Mouse (Mus musculus) brain, embryonic 18.5 days (tissue): Measurements from ENCODE around the gene Mob4.
A peak's percentile ranks its signal among the peaks of the same experiment; 100 is the strongest.
"Not testable (repeated sequence)": the region's sequence is repeated elsewhere in the genome, so short reads cannot be mapped to it uniquely, and the experiment has no call there.

Experiments
- DNase-seq: peaks from one replicate; pipeline ENCODE4 v3.0.0-alpha.2; 2012; ENCODE audit warnings: low read depth, low spot score

The Mob4 gene

DNA sequence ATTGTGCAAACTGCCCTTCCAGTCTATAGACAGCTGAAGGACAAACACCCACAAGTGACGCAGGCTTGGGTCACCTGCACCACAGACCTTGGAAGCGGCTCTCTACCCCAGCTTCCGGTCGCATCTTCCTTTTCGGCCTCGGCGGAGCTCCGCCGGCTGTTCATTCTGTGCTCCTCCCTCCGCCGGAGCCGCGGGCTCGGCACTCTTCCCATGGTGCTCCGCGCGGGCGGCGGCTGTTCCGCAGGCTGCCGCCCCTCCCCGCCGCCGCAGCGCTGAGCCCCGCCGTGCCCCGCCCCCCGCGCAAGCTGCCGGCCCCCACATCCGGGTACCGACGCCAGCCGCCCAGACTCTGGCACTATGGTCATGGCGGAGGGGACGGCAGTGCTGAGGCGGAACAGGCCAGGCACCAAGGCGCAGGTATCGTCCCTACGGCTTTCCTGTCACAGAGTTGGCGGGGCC, at the start of gene Mob4:
Mob4 (plus strand) TSS at position 289 of the 459 bp plus-strand sequence.
- peak; percentile 84 for DNase-seq

DNA sequence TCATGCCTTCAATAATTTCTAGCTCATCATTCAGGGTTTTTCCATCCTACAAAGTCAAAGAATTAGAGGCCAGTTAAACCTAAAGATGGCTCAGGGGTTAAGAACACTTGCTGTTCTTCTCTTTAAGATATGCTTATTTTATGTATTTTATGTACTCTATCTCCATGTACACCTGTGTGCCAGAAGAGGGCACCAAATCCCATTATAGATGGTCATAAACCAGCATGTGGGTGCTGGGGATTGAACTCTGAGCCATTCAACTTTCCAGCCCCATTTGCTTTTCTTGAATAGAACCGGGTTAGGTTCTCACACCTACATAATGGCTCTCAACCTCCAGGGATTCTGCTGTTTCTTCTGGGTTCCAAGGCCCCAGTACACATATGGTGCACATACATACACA, 48.9 kb upstream of the Mob4 start:
- DNase-seq = no peak

DNA sequence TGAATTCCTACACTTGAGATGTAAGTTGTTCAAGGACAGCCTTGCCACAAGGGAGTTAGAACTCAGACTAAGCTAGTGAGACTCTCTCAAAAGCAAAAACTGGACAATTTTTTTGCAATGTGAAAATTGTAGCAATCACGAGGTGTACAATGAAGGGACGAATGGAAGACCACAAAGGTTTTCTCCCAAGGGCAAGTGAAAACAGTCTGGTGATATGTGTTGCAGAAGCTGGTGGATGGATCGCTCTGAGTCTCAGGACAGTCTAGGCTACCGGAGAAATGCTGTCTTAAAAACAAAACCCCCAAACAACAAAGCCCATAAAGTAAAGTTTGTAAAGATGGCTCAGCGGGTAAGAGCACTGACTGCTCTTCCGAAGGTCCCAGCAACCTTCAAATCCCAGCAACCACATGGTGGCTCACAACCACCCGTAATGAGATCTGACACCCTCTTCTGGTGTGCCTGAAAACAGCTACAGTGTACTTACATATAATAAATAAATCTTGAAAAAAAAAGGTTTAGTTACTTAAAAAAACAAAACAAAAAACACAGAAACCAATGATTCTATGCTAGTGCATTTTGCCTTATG, 45.2 kb upstream of the Mob4 start:
- no peak for DNase-seq

DNA sequence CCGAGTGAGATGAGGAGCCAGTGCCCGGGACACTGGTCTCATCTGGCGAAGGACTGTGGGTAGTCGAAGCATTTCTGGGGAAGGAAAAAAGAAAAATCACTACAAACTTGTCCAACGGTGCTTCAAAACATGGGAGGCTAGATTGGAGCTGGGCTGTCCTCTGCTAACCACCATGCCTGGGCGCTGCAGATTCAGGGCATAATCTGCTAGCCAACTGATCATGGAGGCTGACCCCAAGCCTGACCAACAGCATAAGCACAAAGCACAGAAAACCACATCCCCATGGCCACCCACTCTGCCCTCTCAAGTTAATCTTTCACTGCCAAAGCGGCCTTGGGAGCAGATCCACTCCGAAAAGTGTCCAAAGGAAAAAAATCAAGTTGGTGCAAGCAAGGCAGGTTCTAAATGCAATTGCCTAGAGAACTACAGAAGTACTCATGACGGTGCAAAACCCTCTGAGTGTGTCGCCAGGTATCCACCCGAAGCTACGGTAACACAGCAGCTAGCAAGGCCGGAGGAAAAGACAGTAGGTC, 44.1 kb upstream of the Mob4 start:
- no peak for DNase-seq

DNA sequence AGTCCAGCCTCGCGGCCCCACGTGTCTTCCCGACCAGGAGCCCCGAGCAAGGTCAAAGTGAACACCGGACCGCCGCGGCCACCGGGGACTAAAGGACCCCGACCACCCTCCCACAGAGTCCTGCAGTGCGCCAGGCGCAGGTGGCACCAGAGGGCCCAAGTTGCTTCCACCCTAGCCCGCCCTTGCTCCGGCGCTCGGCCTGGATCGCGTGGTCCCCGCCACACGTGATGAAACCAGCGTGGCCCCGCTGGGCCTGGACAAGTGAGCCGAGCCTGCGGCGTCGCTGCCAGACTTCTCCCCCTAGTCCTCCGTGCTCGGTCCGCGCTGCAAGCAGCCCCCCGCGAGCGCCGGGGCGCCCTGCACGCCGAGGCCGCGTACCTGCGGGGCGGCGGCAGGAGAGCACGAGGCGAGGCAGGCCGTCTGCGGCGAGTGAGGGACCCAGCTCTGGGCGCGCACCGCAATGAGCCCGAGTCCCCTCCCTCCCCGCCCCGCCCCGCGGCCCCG, 43.6 kb upstream of the Mob4 start:
- DNase-seq = no peak

DNA sequence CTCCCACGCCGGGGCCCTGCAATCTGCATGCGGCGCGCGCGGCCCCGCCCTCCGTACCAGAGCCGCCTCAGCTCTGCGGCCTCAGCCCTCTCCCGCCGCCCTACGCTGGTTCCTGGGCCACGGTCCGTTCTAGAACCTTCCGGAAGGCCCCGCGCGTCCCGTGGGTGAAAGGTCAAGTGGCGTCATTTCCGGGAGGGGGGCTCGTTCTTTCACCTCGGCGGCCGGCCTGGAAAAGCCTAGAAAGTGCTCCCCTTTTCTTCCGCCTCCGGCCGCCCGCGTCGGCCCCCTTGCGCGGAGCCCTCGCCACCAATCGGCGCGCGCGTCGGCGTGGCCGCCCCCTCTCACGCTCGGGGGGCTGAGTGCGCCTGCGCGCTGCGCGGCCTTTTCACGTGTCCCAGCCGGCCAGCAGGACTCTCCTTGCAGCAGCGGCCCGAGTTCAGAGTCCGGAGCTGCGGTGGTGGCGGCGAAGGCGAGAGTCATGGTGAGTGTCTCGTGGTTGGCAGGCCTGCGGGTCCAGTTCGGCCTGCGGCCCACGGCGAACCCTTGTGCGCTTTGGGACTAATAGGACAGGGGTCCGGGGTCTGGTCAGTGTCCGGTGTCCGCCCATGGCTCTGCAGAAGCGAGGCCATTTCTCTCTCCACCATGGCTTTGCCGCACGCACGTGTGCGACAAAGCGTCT, 43.0 kb upstream of the Mob4 start, which contains the start of the genes Hspe1 and Hspd1:
Hspe1 (plus strand) TSS at position 201 of the 679 bp plus-strand sequence.
Hspd1 (minus strand) TSS at position 312 of the 679 bp plus-strand sequence.
- peak; percentile 97 for DNase-seq

DNA sequence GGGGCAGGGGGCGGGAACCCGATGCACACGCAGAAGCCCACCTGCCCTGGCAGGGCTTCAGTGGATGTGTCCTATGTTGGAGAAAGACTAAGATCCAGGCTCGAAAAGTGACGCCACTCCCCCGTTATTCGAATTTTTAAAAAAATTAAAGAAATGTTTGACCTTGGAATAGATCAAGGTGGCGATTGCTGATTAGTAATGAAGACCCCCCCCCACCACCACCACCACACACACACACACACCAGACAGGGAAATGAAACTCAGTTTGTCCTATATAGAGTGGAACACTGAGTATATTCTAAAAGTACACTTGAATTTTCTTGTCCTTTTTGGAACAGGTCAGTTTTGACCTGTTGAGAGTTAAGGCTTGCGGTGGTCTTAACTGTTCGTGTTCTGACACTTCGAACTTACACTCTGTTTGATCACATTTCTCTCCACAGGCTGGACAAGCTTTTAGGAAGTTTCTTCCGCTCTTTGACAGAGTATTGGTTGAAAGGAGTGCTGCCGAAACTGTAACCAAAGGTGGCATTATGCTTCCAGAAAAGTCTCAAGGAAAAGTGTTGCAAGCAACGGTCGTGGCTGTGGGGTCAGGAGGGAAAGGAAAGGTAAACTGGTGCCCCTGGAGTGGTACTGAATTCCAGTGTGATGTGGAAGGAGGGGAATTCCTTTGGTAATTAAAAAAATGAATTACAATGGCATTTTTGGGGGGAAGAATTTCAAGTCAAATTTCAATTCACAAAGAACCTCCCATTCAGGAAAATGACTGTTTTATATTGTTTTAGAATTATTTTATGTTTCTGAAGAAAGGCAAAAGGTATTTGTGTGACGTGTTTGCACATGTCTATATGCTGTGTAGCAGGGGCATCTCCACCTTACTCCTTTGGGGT, 42.2 kb upstream of the Mob4 start:
- no peak for DNase-seq

DNA sequence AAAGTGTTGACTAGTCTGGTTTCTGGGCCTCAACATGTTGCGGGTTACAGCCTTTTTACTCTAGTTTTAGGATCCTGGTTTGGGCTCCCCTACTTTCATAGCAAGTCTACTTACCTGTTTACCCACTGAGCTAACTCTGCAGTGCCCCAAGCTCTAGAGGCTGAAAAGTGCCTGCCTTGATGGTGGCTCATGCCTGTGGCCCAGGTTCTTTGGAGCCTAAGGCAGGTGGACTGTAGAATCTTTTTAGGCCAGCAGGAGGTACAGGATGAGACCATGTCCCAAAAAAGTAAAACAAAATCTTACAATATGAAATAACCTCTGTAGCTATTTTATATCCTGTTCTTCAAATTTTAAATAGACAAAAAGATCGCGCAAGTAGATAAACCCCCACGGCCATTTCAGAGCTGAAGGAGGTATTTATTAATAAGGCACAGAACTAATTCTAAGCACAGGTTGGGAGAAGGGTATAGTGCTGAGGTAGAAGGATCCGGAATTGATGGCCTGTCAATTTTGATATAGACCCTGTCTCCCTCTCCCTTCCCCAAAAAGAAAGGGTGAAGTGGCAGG, 41.5 kb upstream of the Mob4 start:
- no peak for DNase-seq

DNA sequence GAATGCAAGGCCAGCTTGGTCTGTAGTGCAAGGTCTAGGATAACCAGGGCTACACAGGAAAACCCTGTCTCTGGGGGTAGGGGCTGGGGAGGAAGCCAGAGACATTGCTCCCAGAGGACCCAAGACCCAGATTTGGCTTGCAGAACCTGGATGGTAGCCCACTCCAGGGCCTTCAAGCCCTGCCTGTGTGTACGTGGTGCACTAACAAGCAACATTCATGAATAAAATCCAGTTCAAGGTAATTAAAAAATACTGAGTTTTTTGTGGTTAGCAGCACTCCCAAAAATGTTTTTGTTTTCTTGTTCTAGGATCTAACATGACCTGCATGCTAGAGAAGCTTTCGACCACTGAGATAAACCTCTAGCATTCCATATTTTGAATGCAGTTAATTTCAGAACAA, 39.0 kb upstream of the Mob4 start:
- no peak for DNase-seq

DNA sequence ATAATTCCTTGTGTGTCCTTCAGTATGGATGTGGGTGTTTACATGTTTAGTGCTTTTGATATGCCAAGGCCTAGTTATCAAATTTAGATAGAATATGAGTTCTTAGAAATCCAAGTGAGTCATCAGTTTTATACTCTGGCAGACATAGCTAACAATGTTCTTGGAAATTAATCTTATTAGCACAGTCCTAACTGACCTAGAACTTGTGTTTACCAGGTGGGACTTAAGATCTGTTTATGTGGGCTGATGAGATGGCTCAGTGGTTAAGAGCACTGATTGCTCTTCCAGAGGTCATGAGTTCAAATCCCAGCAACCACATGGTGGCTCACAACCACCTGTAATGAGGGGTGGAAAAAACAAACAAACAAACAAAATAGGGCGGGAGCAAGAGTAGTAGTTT, 38.6 kb upstream of the Mob4 start:
- DNase-seq = no peak

DNA sequence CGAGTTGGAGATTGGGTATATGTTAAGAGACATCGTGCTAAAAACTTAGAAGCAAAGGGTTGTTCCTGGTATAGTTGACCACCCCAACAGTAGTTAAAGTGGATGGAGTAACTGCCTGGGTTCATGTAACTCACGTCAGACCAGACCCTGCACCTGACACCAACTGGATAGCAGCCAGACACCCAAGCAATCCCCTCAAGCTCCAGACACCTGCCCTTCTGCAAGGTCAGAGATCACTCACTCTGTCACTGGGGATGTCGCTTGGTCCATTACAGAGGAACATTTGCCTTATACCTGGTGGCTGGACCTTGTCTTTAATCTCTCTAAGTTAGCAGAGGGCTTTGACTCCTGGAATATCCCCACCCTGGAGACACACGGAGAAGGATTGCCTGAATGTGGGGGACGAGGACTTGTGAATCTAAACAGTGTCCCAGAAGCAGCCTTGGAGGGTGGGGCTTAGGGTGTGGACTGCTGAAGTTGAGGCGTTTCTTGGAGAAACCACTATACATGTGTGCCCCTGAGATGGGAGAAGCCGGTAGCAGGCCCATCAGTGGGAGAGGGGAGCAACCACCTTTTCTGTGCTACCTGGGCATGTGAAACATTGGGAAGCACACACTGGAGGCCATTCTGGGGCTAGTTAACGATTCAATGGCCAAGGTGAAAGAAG, 24.0 kb upstream of the Mob4 start:
- no peak for DNase-seq

DNA sequence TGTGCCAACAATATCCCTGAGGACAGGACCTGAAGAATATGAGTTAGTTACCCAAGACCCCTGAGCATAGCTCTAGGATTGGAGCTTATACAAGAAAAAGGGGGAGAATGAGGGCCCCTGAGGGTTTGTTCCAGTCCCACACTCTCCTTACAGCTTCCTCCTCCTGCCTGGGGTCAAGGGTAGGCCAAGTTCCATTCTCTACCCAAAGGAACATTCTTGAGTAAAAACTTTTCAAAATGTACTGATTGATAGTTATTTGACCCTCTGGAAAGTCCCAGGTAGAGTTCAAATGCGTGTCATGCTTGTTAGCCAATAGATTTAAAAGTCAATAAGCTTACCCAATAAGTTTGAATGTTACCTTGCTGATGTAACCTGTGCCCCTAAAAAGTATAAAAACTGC, 23.4 kb upstream of the Mob4 start:
- DNase-seq = no peak

DNA sequence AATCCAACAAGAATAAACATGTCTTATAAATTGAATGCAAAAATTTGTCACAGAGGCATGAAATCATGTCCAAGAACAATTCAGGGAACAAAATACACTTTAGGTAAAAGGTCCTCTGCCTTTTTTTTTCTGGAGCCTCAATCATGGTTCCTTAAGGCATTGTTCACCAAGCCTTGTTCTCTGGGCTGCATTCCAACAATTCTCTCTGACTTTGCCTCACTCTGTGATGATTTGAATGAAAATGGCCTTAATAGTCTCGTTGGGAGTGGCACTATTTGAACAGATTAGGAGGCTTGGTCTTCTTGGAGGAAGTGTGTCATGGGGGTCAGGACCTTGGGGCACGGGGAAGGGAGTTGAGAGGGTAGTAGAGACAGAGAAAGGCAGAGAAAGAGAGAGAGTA, 22.6 kb upstream of the Mob4 start:
- no peak for DNase-seq

DNA sequence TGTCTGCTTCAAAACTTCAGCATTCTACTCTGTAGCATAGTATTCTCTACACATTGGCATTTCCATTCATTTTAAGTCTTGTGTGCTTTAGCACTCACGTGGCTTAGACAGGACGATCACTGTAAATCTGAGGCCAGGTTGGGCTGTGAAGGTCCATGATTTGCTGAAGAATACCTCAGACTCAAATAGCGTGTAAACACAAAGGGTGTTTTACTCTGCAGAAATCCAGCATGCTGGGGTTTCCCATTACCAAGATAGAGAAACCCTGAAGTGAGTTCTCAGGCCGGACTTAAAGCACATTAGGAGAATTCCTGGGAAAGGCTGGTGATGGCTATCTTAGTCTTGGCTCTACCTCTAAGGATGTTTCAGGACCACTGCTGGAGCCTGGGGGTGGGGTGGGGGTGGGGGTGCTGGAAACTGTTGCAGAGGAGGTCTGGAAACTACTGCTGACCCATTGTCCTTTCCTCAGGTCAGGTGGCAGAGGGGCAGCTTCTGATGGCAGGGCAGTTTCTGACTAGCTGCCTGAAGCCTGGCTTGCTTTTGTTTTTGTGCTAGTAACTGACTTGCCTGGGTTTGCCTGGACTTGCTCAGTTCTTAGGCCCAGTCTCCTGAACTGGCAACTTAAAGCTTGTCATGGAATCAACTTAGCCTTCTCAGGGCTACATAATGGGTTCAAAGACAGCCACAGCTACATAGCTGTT, 21.8 kb upstream of the Mob4 start:
- DNase-seq = no peak

DNA sequence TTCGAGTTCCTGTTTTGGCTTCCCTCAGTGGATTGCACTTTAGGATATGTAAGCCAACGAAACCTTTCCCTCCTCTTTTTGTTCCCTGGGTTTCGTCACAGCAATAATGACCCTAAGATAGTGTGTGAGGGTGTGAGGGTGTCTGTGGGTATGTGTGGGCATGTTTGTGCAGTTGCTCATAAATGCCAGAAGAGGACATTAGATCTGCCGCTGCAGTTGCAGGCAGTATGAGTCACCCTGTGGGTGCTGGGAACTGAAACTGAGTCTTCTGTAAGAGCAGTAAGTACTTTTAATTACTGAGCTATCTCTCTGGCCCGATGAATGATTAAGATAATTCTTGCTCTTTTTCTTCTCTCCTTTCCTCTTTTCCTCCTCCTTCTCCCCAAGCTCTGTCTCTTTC, 8.0 kb upstream of the Mob4 start:
- DNase-seq = no peak

DNA sequence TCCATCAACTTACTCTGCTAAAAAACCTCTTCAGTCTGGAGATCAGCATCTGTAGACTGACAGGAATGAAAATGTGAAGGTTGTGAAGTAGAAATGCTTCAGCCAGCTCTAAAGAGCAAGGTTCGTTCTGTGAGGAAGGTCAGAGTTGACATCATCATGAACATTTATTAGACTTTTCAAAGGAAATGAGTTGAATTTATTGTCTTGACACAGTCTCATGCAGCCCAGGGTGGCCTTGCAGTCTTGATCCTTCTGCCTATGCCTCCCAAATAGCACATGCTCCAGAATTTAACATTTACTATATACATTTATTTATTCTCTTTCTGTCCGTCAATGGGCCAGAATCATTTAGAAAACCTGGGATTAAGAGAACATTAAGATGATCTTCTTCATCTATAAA, 7.5 kb upstream of the Mob4 start:
- no peak for DNase-seq

DNA sequence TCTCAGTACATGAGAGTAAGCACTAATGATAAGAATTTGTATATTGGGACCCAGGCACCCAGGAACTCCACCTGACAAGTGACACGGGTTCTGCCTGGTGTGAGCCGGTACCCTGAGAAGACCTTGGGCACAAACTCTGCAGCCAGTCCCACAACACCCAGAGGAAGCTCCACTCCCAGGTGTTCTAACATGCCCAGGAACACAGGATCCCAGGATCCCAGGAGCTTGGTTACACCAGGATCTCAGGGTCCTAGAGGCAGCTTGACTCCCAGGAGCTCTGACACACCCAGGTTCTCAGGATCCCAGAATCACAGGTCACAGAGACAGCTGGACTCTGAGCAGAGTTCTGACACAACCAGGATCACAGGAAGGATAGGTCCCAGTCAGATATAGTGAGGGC, 6.9 kb upstream of the Mob4 start:
- DNase-seq = not testable (repeated sequence)

DNA sequence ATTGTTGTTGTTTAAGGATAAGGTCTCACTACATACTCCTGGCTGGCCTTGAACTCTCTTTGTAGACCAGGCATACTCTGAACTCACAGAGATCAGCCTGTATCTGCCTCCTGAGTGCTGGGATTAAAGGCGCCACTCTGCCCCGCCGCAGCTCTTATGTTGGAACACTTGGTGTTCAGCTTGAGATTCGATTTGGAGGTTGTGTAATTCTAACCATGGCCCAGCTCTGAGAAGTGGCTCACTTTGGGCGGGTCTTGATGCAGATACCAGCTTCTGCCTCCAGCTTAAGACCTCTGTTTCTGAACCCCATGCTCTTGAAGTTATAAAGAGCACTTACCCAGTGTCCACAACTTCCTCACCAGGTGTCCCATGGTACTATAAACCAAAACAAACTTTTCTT, 1.3 kb upstream of the Mob4 start:
- DNase-seq = no peak

DNA sequence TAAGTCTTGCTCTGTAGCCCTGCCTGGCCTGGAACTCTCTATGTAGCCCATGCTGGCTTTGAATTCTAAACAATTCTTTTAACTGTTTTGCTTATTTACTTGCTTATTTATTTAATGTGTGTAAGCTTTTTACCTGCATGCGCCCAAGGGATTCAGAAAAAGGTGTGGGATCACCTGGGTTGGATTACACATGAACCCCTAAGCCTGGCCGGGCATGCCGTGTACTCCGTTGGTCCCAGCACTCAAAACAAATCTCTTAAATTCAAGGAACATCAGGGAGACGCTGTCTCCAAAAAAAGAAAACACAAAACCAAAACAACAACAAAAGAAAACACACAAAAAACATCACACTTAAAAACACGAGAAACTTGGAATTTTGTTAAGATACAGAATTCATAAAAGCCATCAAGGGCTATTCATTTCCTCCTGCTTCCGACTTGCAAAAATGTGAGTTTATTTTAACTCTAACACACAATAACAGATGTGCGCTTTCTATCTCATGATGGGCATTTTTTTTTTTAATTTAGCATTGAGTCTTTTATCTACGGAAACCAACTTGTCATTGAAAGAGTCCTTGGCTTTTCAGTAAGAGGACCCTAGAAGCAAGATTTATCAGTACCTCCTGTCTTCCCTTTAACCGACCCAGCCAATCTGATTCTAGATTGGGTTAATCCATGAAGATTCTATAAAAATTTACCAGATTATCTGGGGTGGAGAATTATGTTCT, 678 bp upstream of the Mob4 start:
- DNase-seq = no peak
